Mouse (Mus musculus): ENCODE data around the gene Ptk7. TPM values are rescaled to one million over a fixed set of nuclear protein-coding genes. Genes with fewer than 3 reads are reported as not detected.

Gene Ptk7
- polyA plus RNA-seq (2014; fragmentation: Nextera tagmentation; extraction: Ambion mirVana), result 37.6 and 45.2 TPM in 2 replicates

DNA sequence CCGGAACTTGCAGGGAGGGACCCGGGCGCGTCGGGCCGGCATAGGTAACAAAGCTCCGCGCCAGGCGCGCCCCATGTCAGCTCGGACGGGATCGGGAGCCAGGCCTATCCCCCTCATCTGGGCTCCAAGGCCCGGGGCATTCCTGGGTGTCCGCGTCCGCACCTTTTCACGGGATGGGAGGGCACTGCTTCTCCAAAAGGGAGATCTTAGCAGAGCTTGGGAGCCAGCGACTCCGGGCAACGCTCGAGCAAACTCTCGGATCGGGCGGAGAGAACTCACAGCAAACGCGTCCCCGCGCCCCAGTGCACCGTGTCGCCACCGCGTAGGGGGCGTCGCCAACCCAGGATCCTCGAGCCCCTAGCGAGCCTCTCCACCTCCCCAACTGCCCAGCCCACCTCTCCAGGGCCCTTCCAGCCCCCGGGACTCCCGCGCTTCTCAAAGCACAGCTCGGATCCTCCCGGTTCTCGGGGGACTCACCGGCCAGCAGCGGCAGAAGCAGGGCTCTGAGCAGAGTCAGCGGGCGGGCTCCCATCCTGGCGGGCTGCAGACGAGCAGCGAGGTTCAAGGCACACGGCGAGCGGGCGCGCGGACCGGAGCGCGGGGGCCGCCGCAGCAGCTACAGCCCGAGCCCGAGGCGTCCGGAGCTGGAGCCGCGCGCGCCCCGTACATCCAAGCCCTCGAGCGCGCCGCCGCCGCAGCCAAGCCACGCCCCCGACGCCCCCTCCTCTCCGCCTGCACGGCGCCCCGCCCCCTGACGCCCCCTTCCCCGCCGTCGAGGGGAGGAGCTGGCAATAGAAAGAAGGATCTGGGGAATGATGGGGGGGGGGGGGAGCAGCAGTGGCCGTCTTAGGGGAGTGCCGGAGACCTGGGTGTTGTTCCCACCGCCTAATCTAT is at the start of gene Ptk7:
Gene Ptk7, minus strand, starts transcription at position 714 of the 894 bp plus-strand sequence.
- H3K4me2 ChIP-seq (replicated peaks; ENCODE audit: low read depth, low read length), result peak within 1 kb of the TSS; percentile 62
- H3K9me3 ChIP-seq (ENCODE audit: control insufficient read depth, low read depth, low read length), result no peaks in the 10 kb centered on the region
- peak; percentile 71 for ATAC-seq (ENCODE audit: insufficient number of reproducible peaks, insufficient read depth, low FRiP score, low read depth)
- WGBS, result under 1% methylated on average over 73 of the region's 90 CpGs
- peaks cover 10% of the 10 kb centered on the region; the same call in 1 of the 2 replicates for H3K36me3 ChIP-seq (ENCODE audit: control insufficient read depth, insufficient read depth, low read length)
- H3K27me3 ChIP-seq (ENCODE audit: control insufficient read depth, insufficient read depth, low read length), result no peaks in the 10 kb centered on the region
- H3K4me1 ChIP-seq (ENCODE audit: control insufficient read depth, insufficient read depth, low read length), result peaks cover 43% of the 10 kb centered on the region
- peak within 1 kb of the TSS; percentile 99 for H3K27ac ChIP-seq (ENCODE audit: low read length)
- peak within 1 kb of the TSS; percentile 97 for H3K9ac ChIP-seq (replicated peaks; ENCODE audit: low read depth, low read length)
- H3K4me3 ChIP-seq (ENCODE audit: low read depth, low read length), result peak within 1 kb of the TSS; percentile 94

DNA sequence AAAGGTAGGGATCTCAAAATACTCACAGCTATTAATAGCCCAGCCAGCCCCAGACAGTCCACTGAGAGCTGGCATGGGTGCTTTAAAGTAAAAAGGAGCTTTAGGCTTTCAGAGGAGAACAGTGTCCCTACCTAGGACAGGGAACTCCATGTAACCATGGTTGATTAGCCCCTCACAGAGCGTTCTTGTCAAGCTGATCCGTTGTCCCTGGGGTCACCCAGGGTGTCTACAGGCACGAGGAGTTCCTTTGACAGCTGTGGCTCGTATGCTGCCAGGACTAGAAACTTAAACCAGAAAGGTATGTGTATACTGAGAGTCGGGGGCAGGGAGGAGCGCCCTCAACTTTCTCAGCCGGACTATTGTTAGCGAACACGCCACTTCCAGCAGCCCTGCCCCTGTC is 49.6 kb upstream of the Ptk7 start:
- WGBS, result 18% methylated on average over 9 of the region's 9 CpGs

DNA sequence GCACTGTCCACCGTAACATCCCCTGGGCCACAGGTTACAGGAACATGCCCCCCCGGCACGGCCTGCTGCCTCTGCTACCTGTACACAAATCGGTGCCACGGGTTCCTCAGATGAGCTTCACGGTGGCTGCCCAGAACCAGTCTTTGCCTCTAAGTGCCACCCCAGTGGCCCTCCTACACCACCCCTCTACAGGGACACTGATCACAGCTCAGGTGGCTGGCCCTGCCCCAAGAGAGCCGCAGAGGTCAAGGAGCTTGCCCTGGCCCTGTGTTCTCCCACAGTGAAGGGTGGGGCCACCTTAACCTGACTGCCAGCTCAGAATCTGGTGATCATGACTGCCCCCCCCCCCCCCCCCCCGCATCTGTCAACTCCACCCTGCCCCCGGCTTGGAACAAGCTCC is 49.1 kb upstream of the Ptk7 start, which contains the start of gene Mea1:
Gene Mea1, plus strand, starts transcription at position 378 of the 400 bp plus-strand sequence.
- peak within 1 kb of the TSS; percentile 53 for H3K4me2 ChIP-seq (replicated peaks; ENCODE audit: low read depth, low read length)
- H3K27me3 ChIP-seq (ENCODE audit: control insufficient read depth, insufficient read depth, low read length), result no peaks in the 10 kb centered on the region
- WGBS, result 87% methylated on average over 8 of the region's 9 CpGs
- no peak for ATAC-seq (ENCODE audit: insufficient number of reproducible peaks, insufficient read depth, low FRiP score, low read depth)
- peaks cover 35% of the 10 kb centered on the region for H3K4me1 ChIP-seq (ENCODE audit: control insufficient read depth, insufficient read depth, low read length)
- H3K36me3 ChIP-seq (ENCODE audit: control insufficient read depth, insufficient read depth, low read length), result peaks cover 36% of the 10 kb centered on the region
- no peak within 1 kb of the TSS for H3K27ac ChIP-seq (ENCODE audit: low read length)
- no peaks in the 10 kb centered on the region for H3K9me3 ChIP-seq (ENCODE audit: control insufficient read depth, low read depth, low read length)
- peak within 1 kb of the TSS; percentile 89 for H3K4me3 ChIP-seq (ENCODE audit: low read depth, low read length)
- peak within 1 kb of the TSS; percentile 64 for H3K9ac ChIP-seq (replicated peaks; ENCODE audit: low read depth, low read length)

More for the DNA sequence above, 49.6 kb upstream of the Ptk7 start:
- peak overlapping the region; percentile 89; the same call in 1 of the 2 replicates for H3K4me3 ChIP-seq (ENCODE audit: low read depth, low read length)
- no peak for ATAC-seq (ENCODE audit: insufficient number of reproducible peaks, insufficient read depth, low FRiP score, low read depth)
- no peaks in the 10 kb centered on the region for H3K27me3 ChIP-seq (ENCODE audit: control insufficient read depth, insufficient read depth, low read length)
- peak overlapping the region; percentile 53 for H3K4me2 ChIP-seq (replicated peaks; ENCODE audit: low read depth, low read length)
- H3K9me3 ChIP-seq (ENCODE audit: control insufficient read depth, low read depth, low read length), result no peaks in the 10 kb centered on the region
- peaks cover 34% of the 10 kb centered on the region for H3K4me1 ChIP-seq (ENCODE audit: control insufficient read depth, insufficient read depth, low read length)
- no peak overlapping the region; the same call in 1 of the 2 replicates for H3K9ac ChIP-seq (replicated peaks; ENCODE audit: low read depth, low read length)
- peaks cover 40% of the 10 kb centered on the region for H3K36me3 ChIP-seq (ENCODE audit: control insufficient read depth, insufficient read depth, low read length)
- H3K27ac ChIP-seq (ENCODE audit: low read length), result no peak overlapping the region

- H3K9ac ChIP-seq (replicated peaks; ENCODE audit: low read depth, low read length), result peak overlapping the region; percentile 37; the same call in 1 of the 2 replicates
- no peaks in the 10 kb centered on the region for H3K27me3 ChIP-seq (ENCODE audit: control insufficient read depth, insufficient read depth, low read length)
- peak overlapping the region; percentile 51 for H3K4me2 ChIP-seq (replicated peaks; ENCODE audit: low read depth, low read length)
- H3K36me3 ChIP-seq (ENCODE audit: control insufficient read depth, insufficient read depth, low read length), result peaks cover 37% of the 10 kb centered on the region
- H3K9me3 ChIP-seq (ENCODE audit: control insufficient read depth, low read depth, low read length), result no peaks in the 10 kb centered on the region
- peaks cover 30% of the 10 kb centered on the region for H3K4me1 ChIP-seq (ENCODE audit: control insufficient read depth, insufficient read depth, low read length)
- 0 out of 2 replicates have a peak, but pooled peaks have one; percentile 4 for ATAC-seq (ENCODE audit: insufficient number of reproducible peaks, insufficient read depth, low FRiP score, low read depth)
- peak overlapping the region; percentile 54 for H3K4me3 ChIP-seq (ENCODE audit: low read depth, low read length)
- WGBS, result 16% methylated on average over 15 of the region's 15 CpGs
- H3K27ac ChIP-seq (ENCODE audit: low read length), result peak overlapping the region; percentile 75
Observed at GRCm38 (mm10) chr17:46674530-46675283, 45.4 kb upstream of the Ptk7 start.

DNA sequence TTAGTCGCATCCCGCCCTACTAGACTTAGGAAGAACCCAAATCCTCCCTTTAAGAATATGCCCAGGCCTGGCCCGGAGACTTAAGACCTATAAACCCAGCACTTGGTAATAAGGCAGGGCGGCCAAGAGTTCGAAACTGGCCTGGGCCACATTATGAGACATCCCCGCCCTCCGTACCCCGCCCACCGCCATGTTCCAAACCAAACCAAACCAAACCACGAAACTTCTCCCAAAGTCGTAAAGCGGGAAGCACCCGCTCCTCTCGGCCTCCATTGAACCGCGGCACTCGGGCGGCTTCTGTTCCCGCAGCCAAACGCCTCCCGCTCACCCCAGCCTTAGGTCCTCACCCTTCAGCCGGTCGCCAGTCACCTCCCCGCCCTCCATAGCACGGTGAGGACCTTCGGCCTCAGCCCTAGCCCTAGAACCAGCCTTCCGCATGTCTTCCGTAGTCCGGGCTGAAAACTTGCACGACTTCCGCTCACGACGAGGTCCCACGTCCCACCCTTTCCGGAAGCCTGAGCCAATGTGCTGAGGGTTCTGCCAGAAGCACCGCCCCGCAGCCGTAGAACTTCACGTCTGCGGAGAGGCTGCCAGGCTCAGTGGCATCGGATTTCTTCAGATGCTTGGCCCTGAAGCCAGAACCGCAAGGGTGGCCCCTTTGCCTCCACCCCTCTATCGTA is 44.7 kb upstream of the Ptk7 start, which contains the start of gene Rrp36:
Gene Rrp36, minus strand, starts transcription at position 503 of the 680 bp plus-strand sequence.
- peak within 1 kb of the TSS; percentile 37 for H3K9ac ChIP-seq (replicated peaks; ENCODE audit: low read depth, low read length)
- H3K36me3 ChIP-seq (ENCODE audit: control insufficient read depth, insufficient read depth, low read length), result peaks cover 44% of the 10 kb centered on the region
- H3K4me2 ChIP-seq (replicated peaks; ENCODE audit: low read depth, low read length), result peak within 1 kb of the TSS; percentile 54
- no peaks in the 10 kb centered on the region for H3K9me3 ChIP-seq (ENCODE audit: control insufficient read depth, low read depth, low read length)
- WGBS, result under 1% methylated on average over 43 of the region's 43 CpGs
- ATAC-seq (ENCODE audit: insufficient number of reproducible peaks, insufficient read depth, low FRiP score, low read depth), result peak; percentile 94
- H3K4me1 ChIP-seq (ENCODE audit: control insufficient read depth, insufficient read depth, low read length), result peaks cover 22% of the 10 kb centered on the region
- H3K27me3 ChIP-seq (ENCODE audit: control insufficient read depth, insufficient read depth, low read length), result no peaks in the 10 kb centered on the region
- peak within 1 kb of the TSS; percentile 75 for H3K27ac ChIP-seq (ENCODE audit: low read length)
- H3K4me3 ChIP-seq (ENCODE audit: low read depth, low read length), result peak within 1 kb of the TSS; percentile 54

DNA sequence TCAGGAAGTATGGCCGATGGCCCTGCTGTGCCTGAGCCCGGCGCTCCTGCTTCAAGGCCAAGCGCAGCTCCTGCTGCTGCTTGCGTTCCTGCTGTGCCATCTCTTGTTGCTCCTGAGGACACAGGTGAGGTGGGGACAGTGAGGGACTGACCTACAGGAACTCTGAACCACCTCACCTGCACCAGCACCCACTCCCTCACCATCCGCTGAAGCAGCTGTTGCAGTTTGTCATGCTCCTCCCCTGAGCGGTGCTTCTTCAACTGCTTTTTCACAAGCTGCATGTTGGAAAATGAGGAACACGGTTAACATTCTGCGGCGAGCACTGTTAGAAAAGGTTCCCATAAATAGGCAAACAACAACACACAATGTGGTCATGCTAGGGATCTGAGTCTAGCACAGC is 40.6 kb upstream of the Ptk7 start:
- Histone ChIP-seq H3K4me3 (ENCODE audit: low read depth, low read length) (no peak overlapping the region), H3K9ac (replicated peaks; ENCODE audit: low read depth, low read length) (no peak overlapping the region), H3K4me2 (replicated peaks; ENCODE audit: low read depth, low read length) (no peak overlapping the region), H3K9me3 (ENCODE audit: control insufficient read depth, low read depth, low read length) (no peaks in the 10 kb centered on the region), H3K36me3 (ENCODE audit: control insufficient read depth, insufficient read depth, low read length) (peaks cover 32% of the 10 kb centered on the region), H3K27me3 (ENCODE audit: control insufficient read depth, insufficient read depth, low read length) (no peaks in the 10 kb centered on the region), H3K27ac (ENCODE audit: low read length) (no peak overlapping the region), H3K4me1 (ENCODE audit: control insufficient read depth, insufficient read depth, low read length) (peaks cover 13% of the 10 kb centered on the region)
- 96% methylated on average over 10 of the region's 10 CpGs for WGBS
- ATAC-seq (ENCODE audit: insufficient number of reproducible peaks, insufficient read depth, low FRiP score, low read depth), result no peak

DNA sequence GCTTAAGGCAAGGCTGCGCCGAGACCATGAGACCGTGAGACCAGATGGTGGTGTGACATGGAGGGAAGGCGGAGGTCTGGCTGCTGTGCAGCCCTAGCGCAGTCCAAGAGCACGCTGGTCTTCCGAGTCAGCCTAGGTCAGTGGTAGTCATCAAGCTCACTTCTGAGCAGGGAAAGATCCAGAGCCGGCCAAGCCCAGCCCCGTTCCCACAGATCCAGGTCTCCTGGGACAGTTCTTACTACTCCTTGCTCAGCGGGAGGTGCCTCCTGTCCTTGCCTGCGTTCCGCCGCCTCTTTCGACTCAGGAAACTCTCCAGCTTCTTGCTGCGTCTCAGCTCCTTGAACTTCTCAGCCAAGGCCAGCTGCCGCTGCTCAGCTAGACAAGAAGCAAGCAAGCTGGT is 38.4 kb upstream of the Ptk7 start:
- no peaks in the 10 kb centered on the region for H3K4me1 ChIP-seq (ENCODE audit: control insufficient read depth, insufficient read depth, low read length)
- H3K4me2 ChIP-seq (replicated peaks; ENCODE audit: low read depth, low read length), result no peak overlapping the region
- no peak for ATAC-seq (ENCODE audit: insufficient number of reproducible peaks, insufficient read depth, low FRiP score, low read depth)
- no peak overlapping the region for H3K27ac ChIP-seq (ENCODE audit: low read length)
- no peaks in the 10 kb centered on the region for H3K27me3 ChIP-seq (ENCODE audit: control insufficient read depth, insufficient read depth, low read length)
- H3K9ac ChIP-seq (replicated peaks; ENCODE audit: low read depth, low read length), result no peak overlapping the region
- WGBS, result 90% methylated on average over 16 of the region's 16 CpGs
- H3K4me3 ChIP-seq (ENCODE audit: low read depth, low read length), result no peak overlapping the region
- H3K36me3 ChIP-seq (ENCODE audit: control insufficient read depth, insufficient read depth, low read length), result peaks cover 51% of the 10 kb centered on the region
- H3K9me3 ChIP-seq (ENCODE audit: control insufficient read depth, low read depth, low read length), result no peaks in the 10 kb centered on the region

DNA sequence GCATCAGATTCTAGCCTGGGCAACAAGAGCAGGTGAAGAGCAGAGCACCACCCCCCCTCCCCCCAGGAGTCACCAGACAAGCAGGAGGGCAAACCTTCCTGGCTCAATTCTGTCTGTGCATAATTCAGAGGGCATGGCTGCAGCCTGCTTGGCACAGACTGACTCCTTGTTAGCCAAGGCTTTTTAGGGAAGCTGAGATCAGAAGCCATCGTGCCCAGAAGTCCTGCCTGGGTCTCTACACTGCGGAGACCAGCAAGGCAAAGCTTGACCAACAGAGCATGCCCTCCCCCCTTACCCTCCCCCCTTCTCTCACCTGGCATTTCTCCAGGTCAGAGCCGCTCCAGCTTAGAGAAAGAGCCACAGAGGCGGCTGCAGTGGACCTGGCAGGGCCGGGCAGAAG is 33.4 kb upstream of the Ptk7 start:
- no peak overlapping the region for H3K9ac ChIP-seq (replicated peaks; ENCODE audit: low read depth, low read length)
- no peak for ATAC-seq (ENCODE audit: insufficient number of reproducible peaks, insufficient read depth, low FRiP score, low read depth)
- H3K27me3 ChIP-seq (ENCODE audit: control insufficient read depth, insufficient read depth, low read length), result no peaks in the 10 kb centered on the region
- no peak overlapping the region for H3K4me2 ChIP-seq (replicated peaks; ENCODE audit: low read depth, low read length)
- H3K27ac ChIP-seq (ENCODE audit: low read length), result no peak overlapping the region
- 84% methylated on average over 5 of the region's 5 CpGs for WGBS
- peaks cover 75% of the 10 kb centered on the region for H3K36me3 ChIP-seq (ENCODE audit: control insufficient read depth, insufficient read depth, low read length)
- no peaks in the 10 kb centered on the region for H3K9me3 ChIP-seq (ENCODE audit: control insufficient read depth, low read depth, low read length)
- H3K4me1 ChIP-seq (ENCODE audit: control insufficient read depth, insufficient read depth, low read length), result no peaks in the 10 kb centered on the region
- no peak overlapping the region for H3K4me3 ChIP-seq (ENCODE audit: low read depth, low read length)

All from stomach, embryonic 14.5 days (tissue).